Mouse (Mus musculus) megakaryocyte, embryonic 14.5 days (primary cell): ENCODE data around the gene Nfix. TPM values are rescaled to one million over a fixed set of nuclear protein-coding genes. Genes with fewer than 3 reads are reported as not detected.
A peak's percentile ranks its signal among the peaks of the same experiment; 100 is the strongest.

Experiments used
- H3K27me3 ChIP-seq: replicated peaks from 2 replicates; pipeline ENCODE3; 2012; ENCODE audit warnings: inconsistent platforms
- H3K36me3 ChIP-seq: replicated peaks from 2 replicates; pipeline ENCODE3; 2012; ENCODE audit warnings: low read length, inconsistent platforms, mixed read lengths
- H3K4me1 ChIP-seq: 2 replicates; pipeline ENCODE4 v1.6.1; 2012; ENCODE audit warnings: inconsistent platforms
- H3K4me3 ChIP-seq: replicated peaks from 2 replicates; pipeline ENCODE3; 2012; ENCODE audit warnings: moderate library complexity, mild to moderate bottlenecking, inconsistent platforms
- H3K9me3 ChIP-seq: 2 replicates; pipeline ENCODE4 v1.6.1; 2012; ENCODE audit warnings: inconsistent platforms
- FLI1 ChIP-seq: IDR thresholded peaks from 2 replicates; pipeline ENCODE4 v1.6.1; 2012; ENCODE audit warnings: low read length, inconsistent platforms, mixed read lengths
- GATA1 ChIP-seq: IDR thresholded peaks from 3 replicates; pipeline ENCODE4 v1.6.1; 2012; ENCODE audit warnings: mixed read lengths, low read length, inconsistent platforms, borderline replicate concordance
- polyA plus RNA-seq: library from polyadenylated mRNA; stranded (reverse); fragments of >175 nt; gene quantifications from 2 replicates; pipeline ENCODE4 v1.2.3, GENCODE M21; 2012; ENCODE audit warnings: low replicate concordance; ENCODE audit not compliant: insufficient read depth

Nfix gene
- polyA plus RNA-seq, 1 experiment: 18.4 TPM

- Histone ChIP-seq H3K36me3 (peaks cover 28% of the 10 kb centered on the region), H3K4me1 (peaks cover 98% of the 10 kb centered on the region), H3K9me3 (no peaks in the 10 kb centered on the region), H3K4me3 (peak overlapping the region; percentile 86), H3K27me3 (peaks cover 34% of the 10 kb centered on the region)
- TF ChIP-seq FLI1: no peak
- no peak for TF ChIP-seq GATA1
These were observed 68.6 kb downstream of the Nfix start for GRCm38 (mm10) chr8:84731371-84732177.

- peaks cover 27% of the 10 kb centered on the region for H3K27me3 ChIP-seq
- no peaks in the 10 kb centered on the region for H3K9me3 ChIP-seq
- no peak for TF ChIP-seq FLI1
- peak; percentile 63; the same call in 2 of the 3 replicates for TF ChIP-seq GATA1
- peak overlapping the region; percentile 86 for H3K4me3 ChIP-seq
- H3K4me1 ChIP-seq: peaks cover 98% of the 10 kb centered on the region
- H3K36me3 ChIP-seq: peaks cover 34% of the 10 kb centered on the region
These were observed 69.4 kb downstream of the Nfix start for GRCm38 (mm10) chr8:84730541-84731370.

GRCm38 (mm10) chr8:84729921-84730362 is 70.2 kb downstream of the Nfix start:
- H3K27me3 ChIP-seq: peaks cover 23% of the 10 kb centered on the region
- TF ChIP-seq FLI1 (no peak), GATA1 (no peak)
- H3K36me3 ChIP-seq: peaks cover 41% of the 10 kb centered on the region
- no peaks in the 10 kb centered on the region for H3K9me3 ChIP-seq
- no peak overlapping the region for H3K4me3 ChIP-seq
- H3K4me1 ChIP-seq: peaks cover 100% of the 10 kb centered on the region

GRCm38 (mm10) chr8:84728474-84728873 is 71.7 kb downstream of the Nfix start:
- Histone ChIP-seq H3K36me3 (peaks cover 38% of the 10 kb centered on the region), H3K4me1 (peaks cover 100% of the 10 kb centered on the region)
- TF ChIP-seq FLI1 (no peak), GATA1 (no peak)

GRCm38 (mm10) chr8:84725941-84726259 is 74.2 kb downstream of the Nfix start:
- Histone ChIP-seq H3K4me3 (peak overlapping the region; percentile 64), H3K27me3 (no peaks in the 10 kb centered on the region), H3K36me3 (peaks cover 46% of the 10 kb centered on the region), H3K9me3 (no peaks in the 10 kb centered on the region), H3K4me1 (peaks cover 98% of the 10 kb centered on the region)
- no peak for TF ChIP-seq GATA1
- no peak for TF ChIP-seq FLI1

More at GRCm38 (mm10) chr8:84728474-84728873, 71.7 kb downstream of the Nfix start:
- Histone ChIP-seq H3K27me3 (peaks cover 10% of the 10 kb centered on the region), H3K9me3 (no peaks in the 10 kb centered on the region), H3K4me3 (no peak overlapping the region)

GRCm38 (mm10) chr8:84725246-84725940 is 74.8 kb downstream of the Nfix start:
- H3K4me3 ChIP-seq: peak overlapping the region; percentile 47
- H3K4me1 ChIP-seq: peaks cover 95% of the 10 kb centered on the region

GRCm38 (mm10) chr8:84724683-84725082 is 75.5 kb downstream of the Nfix start:
- H3K9me3 ChIP-seq: no peaks in the 10 kb centered on the region
- peaks cover 95% of the 10 kb centered on the region for H3K4me1 ChIP-seq
- peaks cover 58% of the 10 kb centered on the region for H3K36me3 ChIP-seq
- H3K27me3 ChIP-seq: no peaks in the 10 kb centered on the region
- TF ChIP-seq GATA1: no peak
- no peak for TF ChIP-seq FLI1
- peak overlapping the region; percentile 78 for H3K4me3 ChIP-seq

More at GRCm38 (mm10) chr8:84725246-84725940, 74.8 kb downstream of the Nfix start:
- H3K9me3 ChIP-seq: no peaks in the 10 kb centered on the region
- peaks cover 51% of the 10 kb centered on the region for H3K36me3 ChIP-seq
- no peaks in the 10 kb centered on the region for H3K27me3 ChIP-seq
- TF ChIP-seq GATA1: no peak
- TF ChIP-seq FLI1: no peak

GRCm38 (mm10) chr8:84723571-84723900 is 76.6 kb downstream of the Nfix start:
- Histone ChIP-seq H3K4me3 (peak overlapping the region; percentile 88), H3K27me3 (peaks cover 3% of the 10 kb centered on the region), H3K36me3 (peaks cover 66% of the 10 kb centered on the region), H3K9me3 (no peaks in the 10 kb centered on the region), H3K4me1 (peaks cover 95% of the 10 kb centered on the region)
- TF ChIP-seq FLI1 (no peak), GATA1 (no peak)

- Histone ChIP-seq H3K4me1 (peaks cover 91% of the 10 kb centered on the region), H3K27me3 (peaks cover 3% of the 10 kb centered on the region), H3K9me3 (no peaks in the 10 kb centered on the region), H3K4me3 (peak within 1 kb of the TSS; percentile 88), H3K36me3 (peaks cover 66% of the 10 kb centered on the region)
- no peak for TF ChIP-seq FLI1
- TF ChIP-seq GATA1: no peak
These were observed 77.1 kb downstream of the Nfix start, which contains the start of gene G430095P16Rik for GRCm38 (mm10) chr8:84722850-84723570. Gene G430095P16Rik (plus strand): TSS chr8:84723007.
